Mouse (Mus musculus) megakaryocyte, embryonic 14.5 days (primary cell): ENCODE results near the gene S100a16.

Experiments
- FLI1 ChIP-seq: IDR thresholded peaks from 2 replicates; pipeline ENCODE4 v1.6.1; 2012; ENCODE audit warnings: low read length, inconsistent platforms, mixed read lengths
- GATA1 ChIP-seq: IDR thresholded peaks from 3 replicates; pipeline ENCODE4 v1.6.1; 2012; ENCODE audit warnings: mixed read lengths, low read length, inconsistent platforms, borderline replicate concordance

- TF ChIP-seq GATA1 (no peak), FLI1 (no peak)
Observed at GRCm38 (mm10) chr3:90582556-90582955, 45.5 kb downstream of the S100a16 start.
